ENCODE assay signal across 8 mouse cellular contexts in genomic region chr8:109868680-109869361, GRCm38 (mm10). TPM values are rescaled to one million over a fixed set of nuclear protein-coding genes. Genes with fewer than 3 reads are reported as not detected.
DNase-seq lines count a peak whose midpoint lies in the region; ATAC-seq and TF ChIP-seq lines count a peak whose summit lies in the region.

No protein-coding gene starts in this region.

- no peaks in the 10 kb centered on the region for H3K9me3 ChIP-seq in erythroblast, embryonic 14.5 days (ENCODE audit: control insufficient read depth, low read length)
- no peaks in the 10 kb centered on the region for H3K9me3 ChIP-seq in hindbrain, embryonic 14.5 days (ENCODE audit: control insufficient read depth, low read length)
- no peaks in the 10 kb centered on the region for H3K9me3 ChIP-seq in megakaryocyte, embryonic 14.5 days

- DNase-seq in gastrocnemius, adult 2 months, result no peak
- DNase-seq in gastrocnemius, postnatal 25 days, result no peak
- DNase-seq in brain, adult 2 months (ENCODE audit: low read depth, low spot score), result peak; percentile 66
- DNase-seq in hindbrain, embryonic 14.5 days (ENCODE audit: low spot score), result peak; percentile 38
- peak; percentile 43 to 44 for DNase-seq in left cerebral cortex, postnatal 14 days (ENCODE audit: low spot score in 2 of 2)
- DNase-seq in right cerebral cortex, postnatal 36 days (ENCODE audit: low spot score in 2 of 2), result peak; percentile 39 to 48

- H3K9ac ChIP-seq in hindbrain, embryonic 14.5 days, result peak overlapping the region; percentile 90

- H3K4me3 ChIP-seq in gastrocnemius, adult 2 months, result peak overlapping the region; percentile 98
- peak overlapping the region; percentile 99 for H3K4me3 ChIP-seq in erythroblast, embryonic 14.5 days (replicated peaks)
- peak overlapping the region; percentile 85 for H3K4me3 ChIP-seq in hindbrain, embryonic 14.5 days (replicated peaks; ENCODE audit: low read length)
- H3K4me3 ChIP-seq in megakaryocyte, embryonic 14.5 days (replicated peaks), result peak overlapping the region; percentile 97

- intact Hi-C loops in gastrocnemius, adult 2 months (cut with DNase I), result no loop called here
- intact Hi-C loops in left cerebral cortex, postnatal 14 days (cut with DNase I), result loop anchor here (5.0 kb wide), 2 partner anchors 33 to 48 kb away; no protein-coding TSS in a partner anchor

- H3K36me3 ChIP-seq in erythroblast, embryonic 14.5 days (ENCODE audit: control insufficient read depth), result peaks cover 69% of the 10 kb centered on the region
- peaks cover 5% of the 10 kb centered on the region; the same call in 1 of the 2 replicates for H3K36me3 ChIP-seq in hindbrain, embryonic 14.5 days (replicated peaks; ENCODE audit: control insufficient read depth, insufficient read depth)
- H3K36me3 ChIP-seq in megakaryocyte, embryonic 14.5 days (replicated peaks; ENCODE audit: low read length), result peaks cover 15% of the 10 kb centered on the region

- WGBS in hindbrain, embryonic 14.5 days, result under 1% methylated on average over 63 of the region's 78 CpGs

- H3K4me1 ChIP-seq in erythroblast, embryonic 14.5 days (ENCODE audit: control insufficient read depth), result peaks cover 87% of the 10 kb centered on the region
- H3K4me1 ChIP-seq in hindbrain, embryonic 14.5 days (replicated peaks; ENCODE audit: control insufficient read depth, insufficient read depth, low read length), result peaks cover 8% of the 10 kb centered on the region
- peaks cover 56% of the 10 kb centered on the region for H3K4me1 ChIP-seq in megakaryocyte, embryonic 14.5 days

- peak overlapping the region; percentile 89 for H3K27ac ChIP-seq in gastrocnemius, adult 2 months
- peak overlapping the region; percentile 90 for H3K27ac ChIP-seq in hindbrain, embryonic 14.5 days

- H3K27me3 ChIP-seq in erythroblast, embryonic 14.5 days (ENCODE audit: control insufficient read depth), result no peaks in the 10 kb centered on the region
- H3K27me3 ChIP-seq in hindbrain, embryonic 14.5 days (ENCODE audit: control insufficient read depth, insufficient read depth, low read length), result no peaks in the 10 kb centered on the region
- no peaks in the 10 kb centered on the region for H3K27me3 ChIP-seq in megakaryocyte, embryonic 14.5 days (replicated peaks)

- peak; percentile 88 for ATAC-seq in hindbrain, embryonic 14.5 days (ENCODE audit: low FRiP score)

- peak overlapping the region; percentile 77 for H3K4me2 ChIP-seq in hindbrain, embryonic 14.5 days (replicated peaks)

- TF ChIP-seq CTCF in gastrocnemius, adult 2 months (IDR thresholded peaks at IDR 0.05), result no peak

RNA-seq across cellular contexts. Expression of gene Phlpp2, which starts 0.5 kb away (rescaled TPM):
- 1 to 10 TPM; 2.4 to 2.9 TPM for total RNA-seq in gastrocnemius, adult 2 months (2021)
- total RNA-seq in gastrocnemius, postnatal 25 days (2021), result 1 to 10 TPM; 2.2 to 2.8 TPM
- 0.45 and 0.51 TPM in 2 replicates for polyA plus RNA-seq in erythroblast, embryonic 14.5 days (2012)
- 4.7 and 4.8 TPM in 2 replicates for polyA plus RNA-seq in hindbrain, embryonic 14.5 days (2014; fragmentation: Nextera tagmentation; extraction: Ambion mirVana)
- total RNA-seq in left cerebral cortex, postnatal 14 days (2021), result 10 to 100 TPM; 31.2 to 34.7 TPM
- 0.45 TPM in 1 of 2 replicates, not detected in the other for polyA plus RNA-seq in megakaryocyte, embryonic 14.5 days (2012; ENCODE audit: insufficient read depth, low replicate concordance)

Comparison
In these comparisons a context has a peak if more than half of its experiments do, and no peak if none do; other contexts are left out.
1. DNase-seq: peak in brain, adult 2 months (single experiment), hindbrain, embryonic 14.5 days (single experiment), left cerebral cortex, postnatal 14 days (2 of 2) and right cerebral cortex, postnatal 36 days (2 of 2); none in gastrocnemius, adult 2 months (single experiment) and gastrocnemius, postnatal 25 days (single experiment).
2. RNA of gene Phlpp2, which starts 0.5 kb away (total RNA-seq): 31.2 to 34.7 TPM in left cerebral cortex, postnatal 14 days; 2.4 to 2.9 TPM in gastrocnemius, adult 2 months and 2.2 to 2.8 TPM in gastrocnemius, postnatal 25 days; every median in the first group is over 4 times any median in the second.
3. Peak in every context shown above with its lines, with median percentiles within 50 percentile points of each other: H3K4me3 ChIP-seq.